Mouse (Mus musculus) right cerebral cortex, adult 2 months (tissue): ENCODE results near the gene C8b.

Source experiments
- DNase-seq, 2 experiments: peaks; one replicate each; pipeline ENCODE4 v3.0.0; 2021 to 2022; ENCODE audit warnings: low spot score in 2 of 2

C8b gene

GRCm38 (mm10) chr4:104766065-104766464 lies at the start of gene C8b:
C8b (plus strand) TSS chr4:104766317.
- DNase-seq, result no peak

DNA sequence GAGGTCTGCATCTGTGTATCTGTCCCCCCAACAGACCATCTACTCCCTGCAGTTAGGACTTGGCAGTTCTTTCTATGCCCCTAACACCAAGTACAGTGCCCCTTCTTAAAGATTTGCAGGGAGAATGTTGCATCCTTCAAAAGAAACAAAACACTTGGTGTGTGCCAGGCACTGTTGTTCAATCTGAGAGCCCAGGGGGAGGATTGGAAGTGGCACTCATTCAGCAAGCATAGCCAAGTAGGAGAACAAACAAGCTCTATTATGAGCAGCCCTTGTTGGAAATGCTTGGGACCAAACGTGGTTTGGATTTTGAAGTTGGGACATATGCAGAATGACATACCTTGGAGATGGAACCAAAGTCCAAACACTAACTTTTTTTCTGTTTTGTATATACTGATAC lies 49.6 kb upstream of the C8b start:
- no peak for DNase-seq

DNA sequence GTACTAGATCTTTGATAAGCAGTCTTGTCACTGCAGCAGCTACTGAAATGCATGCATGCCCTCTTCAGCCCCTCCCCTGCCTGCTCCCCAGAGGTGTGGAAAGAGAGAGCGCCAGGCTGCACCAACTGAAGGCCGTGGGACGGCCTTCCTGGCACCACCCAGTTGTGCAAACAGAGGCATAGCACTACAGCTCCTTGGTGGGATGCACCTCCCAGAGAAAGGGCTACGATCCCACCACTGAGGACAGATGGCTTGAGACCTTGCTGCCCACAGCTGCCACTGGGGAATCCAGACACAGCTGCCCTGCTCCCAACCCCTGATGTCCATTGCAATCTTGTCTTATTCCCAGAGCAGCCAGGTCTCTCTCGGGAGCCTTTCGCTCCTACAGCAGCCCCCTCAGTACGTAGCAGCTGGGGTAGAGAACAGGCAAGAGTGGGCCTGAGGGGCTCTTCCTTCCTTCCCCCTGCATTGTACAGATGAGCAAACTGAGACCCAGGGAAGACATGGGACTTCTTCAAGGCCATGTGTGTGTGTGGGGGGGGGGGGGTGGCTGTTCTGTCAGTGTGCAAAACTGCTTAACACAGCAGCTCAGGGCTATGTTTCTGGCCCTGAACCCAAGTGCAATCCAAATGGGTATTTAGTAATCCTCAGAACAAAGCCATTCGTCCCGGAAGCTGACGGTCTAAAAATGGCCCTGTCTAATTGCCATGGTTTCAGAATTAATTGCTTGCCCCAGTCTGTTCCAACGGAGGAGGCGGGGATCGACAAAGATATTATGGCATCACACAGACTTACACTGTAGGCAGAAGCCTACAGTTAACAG lies 46.9 kb upstream of the C8b start:
- peak in 1 of 2 experiments; percentile 53 for DNase-seq

DNA sequence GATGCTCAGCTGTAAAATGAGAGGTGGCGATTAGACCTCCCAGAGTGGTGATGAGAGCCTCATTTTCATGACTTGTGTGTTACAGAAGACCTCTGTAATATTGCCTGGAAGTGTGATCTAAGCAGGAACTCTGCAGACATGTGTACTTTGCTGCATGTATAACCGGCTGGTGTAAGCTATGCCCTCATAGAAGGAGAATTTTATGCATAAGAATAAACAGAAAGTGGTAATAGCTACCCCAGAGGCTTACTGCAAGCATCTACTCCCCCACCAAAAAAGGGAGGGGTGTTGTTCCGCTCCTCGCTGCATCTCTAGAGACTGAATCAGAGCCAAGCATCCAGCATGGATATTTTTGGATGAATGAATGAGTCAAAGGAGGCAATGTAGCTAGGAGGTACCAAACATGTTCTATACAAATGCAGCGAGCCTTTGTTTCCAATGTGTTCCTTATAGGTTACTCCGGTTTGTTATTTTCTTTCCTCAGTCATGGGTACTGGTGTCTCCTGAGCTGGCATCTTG lies 42.5 kb upstream of the C8b start:
- DNase-seq, result peak; percentile 58

GRCm38 (mm10) chr4:104724258-104724657 lies 41.9 kb upstream of the C8b start:
- DNase-seq, result no peak

DNA sequence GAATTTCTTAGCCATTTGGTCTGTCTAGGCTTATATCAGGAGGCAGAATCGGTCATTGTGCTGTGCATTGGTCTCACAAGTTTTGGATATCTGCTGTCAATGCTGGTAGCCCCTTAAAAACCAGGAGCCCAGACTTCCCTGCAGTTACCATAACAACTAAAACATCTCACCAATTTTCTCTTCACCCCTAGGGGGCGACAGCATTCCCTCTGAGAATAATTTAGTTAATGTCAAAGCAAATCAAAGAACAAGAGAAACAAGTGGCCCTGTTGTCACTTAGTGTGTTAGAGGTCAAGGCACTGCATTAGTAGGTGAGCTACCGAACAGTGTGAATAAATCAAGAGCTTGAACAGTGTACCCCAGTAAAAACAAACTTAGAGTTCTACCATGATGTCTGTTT lies 40.4 kb upstream of the C8b start:
- DNase-seq, result peak in 1 of 2 experiments; percentile 46

DNA sequence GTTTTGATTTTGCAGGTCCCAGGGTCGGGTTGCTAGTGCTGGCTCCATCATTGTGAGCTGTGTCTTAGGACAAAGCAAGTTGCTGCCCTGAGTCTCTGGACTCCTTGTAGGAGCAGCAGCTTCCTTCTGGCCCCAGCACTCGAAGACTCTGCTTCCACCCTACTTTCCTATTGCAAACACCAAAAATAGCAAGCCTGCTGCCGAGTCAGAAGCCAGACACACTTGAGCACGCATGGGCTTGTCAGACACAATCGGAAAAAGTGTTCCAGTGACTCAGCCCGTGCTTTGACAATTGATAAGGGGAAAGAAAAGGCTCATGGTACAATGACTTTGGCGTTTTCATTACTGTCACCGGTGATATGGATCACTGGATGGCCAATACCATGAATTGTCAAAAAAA lies 36.9 kb upstream of the C8b start:
- DNase-seq, result no peak

DNA sequence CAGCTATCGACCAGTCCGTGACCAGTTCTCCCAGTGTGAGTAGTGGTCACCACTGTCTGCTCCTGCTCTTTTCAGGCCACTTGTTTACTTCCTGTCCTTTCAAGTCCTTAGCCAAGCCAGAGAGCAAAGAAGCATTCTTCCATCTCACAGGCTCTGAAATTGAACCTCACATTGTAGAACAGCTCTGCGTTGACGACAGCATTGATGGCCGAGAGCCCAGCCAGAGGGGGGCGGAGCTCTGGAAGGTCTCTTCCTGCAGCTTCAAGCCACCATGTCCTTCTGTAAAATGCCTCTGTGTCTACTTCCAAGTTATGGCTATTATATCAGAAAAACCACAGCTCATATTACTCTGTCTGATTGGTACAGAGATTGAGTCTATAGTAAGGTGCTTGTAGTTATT lies 19.6 kb upstream of the C8b start:
- DNase-seq, result peak; percentile 22 to 23

GRCm38 (mm10) chr4:104754090-104754489 lies 12.0 kb upstream of the C8b start:
- DNase-seq, result peak; percentile 24 to 26

DNA sequence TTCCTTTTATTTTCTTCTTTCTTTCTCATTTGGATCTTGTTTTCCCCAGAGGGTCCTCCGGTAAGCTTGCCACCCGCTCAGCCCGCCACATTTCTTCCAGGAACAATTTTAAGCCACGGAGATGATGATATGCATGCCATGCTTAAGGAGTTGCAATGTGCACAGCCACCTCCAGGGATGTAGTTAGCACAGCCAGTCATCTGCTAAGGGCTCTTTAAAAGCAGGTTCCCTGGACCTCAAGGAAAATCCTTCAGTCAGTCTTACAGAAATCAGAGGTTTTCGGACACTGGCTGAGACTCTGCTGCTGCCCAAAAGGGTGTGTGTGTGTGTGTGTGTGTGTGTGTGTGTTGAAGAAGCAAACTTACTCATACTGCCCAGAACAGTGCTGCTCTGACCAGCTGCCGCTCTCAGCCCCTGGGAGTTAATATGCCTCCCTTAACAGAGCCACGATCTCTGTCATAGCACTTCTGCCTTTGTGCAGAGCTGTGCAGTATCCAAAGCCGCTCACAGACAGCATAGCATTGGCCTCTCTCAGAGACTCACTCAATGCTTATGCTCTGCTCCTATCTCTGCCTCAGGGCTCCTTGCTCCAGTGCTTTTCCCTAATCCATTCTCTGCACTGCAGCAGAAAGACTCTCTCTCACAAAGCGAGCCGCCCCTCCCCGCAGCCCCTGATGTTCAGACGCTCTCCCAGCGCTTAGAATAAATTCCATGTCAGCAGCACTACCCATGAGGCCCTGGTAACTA lies 5.1 kb upstream of the C8b start:
- peak; percentile 33 to 42 for DNase-seq

DNA sequence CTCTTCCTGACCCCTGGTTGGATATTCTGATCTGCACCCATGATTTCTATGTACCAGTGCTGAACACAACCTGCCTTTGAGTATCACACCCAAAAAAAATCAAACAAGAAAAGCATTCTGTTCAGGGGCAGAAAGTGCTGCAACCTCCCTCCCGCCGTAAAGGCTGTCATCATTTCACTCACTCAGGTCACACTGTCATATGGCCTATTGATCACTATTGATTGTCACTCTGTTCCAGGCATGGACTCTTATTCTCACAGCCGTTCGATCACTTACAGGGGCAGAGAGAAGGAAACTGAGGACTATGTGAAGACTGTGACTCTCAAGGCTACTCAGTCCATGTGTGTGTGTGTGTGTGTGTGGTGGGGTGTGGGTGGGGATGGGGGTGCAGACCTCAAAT lies 2.1 kb downstream of the C8b start:
- no peak for DNase-seq

DNA sequence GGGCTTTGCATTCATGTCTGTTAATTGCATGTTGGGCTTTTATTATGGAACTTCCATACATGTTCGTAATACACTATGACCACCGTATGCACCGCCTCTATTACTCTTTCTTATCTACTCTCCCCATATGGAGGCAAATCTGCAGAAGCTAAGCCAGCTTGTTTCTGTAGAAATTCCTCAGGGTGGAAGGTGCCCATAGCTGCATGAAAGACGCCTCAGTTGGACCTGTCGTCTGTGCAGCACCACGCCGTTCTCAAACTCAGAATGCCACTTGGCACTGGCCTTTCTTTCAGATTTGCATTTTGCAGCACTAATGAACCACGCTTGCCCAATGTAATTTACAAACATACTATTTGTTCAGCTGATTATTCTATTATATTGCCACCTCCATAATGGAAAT lies 3.5 kb downstream of the C8b start:
- DNase-seq, result no peak

DNA sequence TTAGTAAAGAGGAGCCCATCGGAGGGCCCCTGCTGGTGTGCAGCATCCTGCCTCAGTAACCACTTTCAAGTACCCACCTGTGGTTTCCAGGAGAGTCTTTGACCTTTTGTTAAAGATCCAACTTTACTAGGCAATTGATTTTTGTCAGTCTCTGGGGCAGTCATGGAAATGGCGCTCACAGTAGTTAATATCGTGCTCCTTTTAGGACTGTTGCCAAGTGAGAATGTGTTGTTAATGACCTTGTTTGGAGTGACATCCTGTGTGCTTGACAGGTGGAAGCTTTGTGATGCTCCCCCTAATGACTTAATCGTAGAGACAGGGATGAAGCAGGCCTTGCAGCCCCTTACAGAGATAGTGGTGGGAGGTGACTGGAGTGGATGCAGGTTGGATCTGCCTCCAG lies 4.2 kb downstream of the C8b start:
- no peak for DNase-seq

DNA sequence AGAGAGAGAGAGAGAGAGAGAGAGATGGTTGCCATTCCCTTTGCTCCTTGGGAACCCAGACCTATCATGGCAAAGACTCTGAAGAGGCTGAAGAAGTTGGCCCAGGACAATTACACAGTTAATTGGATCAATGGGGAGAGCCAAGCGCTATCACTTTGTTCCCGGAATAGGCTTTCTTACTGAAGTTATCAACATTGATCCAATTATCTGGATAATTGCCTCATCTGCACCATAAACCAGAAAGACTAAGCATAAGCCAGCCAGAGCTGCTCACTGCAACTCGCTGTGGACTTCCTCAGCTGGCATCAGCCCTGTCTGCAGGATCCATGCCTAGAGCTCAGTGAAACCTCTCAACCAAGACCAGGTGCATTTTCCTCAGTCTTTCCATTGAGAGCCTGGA lies 9.5 kb downstream of the C8b start:
- DNase-seq, result no peak

- no peak for DNase-seq
Observed at GRCm38 (mm10) chr4:104779460-104779859, 13.3 kb downstream of the C8b start.

GRCm38 (mm10) chr4:104781441-104781840 lies 15.3 kb downstream of the C8b start:
- no peak for DNase-seq

GRCm38 (mm10) chr4:104782346-104782745 lies 16.2 kb downstream of the C8b start:
- DNase-seq, result no peak

DNA sequence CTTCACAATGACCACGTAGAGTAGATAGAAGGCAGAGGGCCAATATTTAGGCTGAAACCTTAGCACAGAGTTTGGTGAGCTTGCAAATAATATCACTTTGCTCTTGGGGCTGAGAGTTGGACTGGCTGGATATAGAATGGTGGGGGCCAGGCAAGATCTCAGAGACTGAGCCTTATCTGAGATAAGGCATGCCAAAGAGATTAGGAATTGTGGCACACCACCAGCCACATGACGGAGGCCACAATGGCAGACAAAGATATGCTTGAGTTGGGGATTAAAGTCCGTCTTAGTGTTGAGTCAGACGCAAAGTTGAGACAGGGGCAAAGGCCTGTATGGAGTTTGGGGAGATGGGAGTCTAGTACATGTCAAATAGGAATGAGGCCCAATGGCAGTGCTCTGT lies 26.0 kb downstream of the C8b start:
- DNase-seq, result no peak

DNA sequence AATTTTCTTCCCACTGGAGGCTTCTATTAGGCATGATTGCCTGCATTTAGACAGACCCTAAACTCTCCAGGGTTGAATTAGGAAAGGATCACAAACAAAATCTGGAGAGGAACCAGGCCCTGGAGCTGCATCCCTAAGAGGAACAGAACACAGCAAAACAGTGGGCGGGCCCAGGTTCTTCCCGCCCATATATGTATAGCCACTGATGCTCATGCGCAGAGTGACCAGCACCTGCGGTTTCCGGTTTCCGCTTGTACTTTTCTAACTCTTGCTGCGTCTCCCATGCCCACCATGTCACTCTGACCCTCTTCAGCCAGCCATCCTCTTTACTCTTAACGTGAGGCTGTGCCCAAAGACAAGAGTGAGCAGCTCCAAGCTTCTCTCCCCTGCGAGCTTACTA lies 32.8 kb downstream of the C8b start:
- no peak for DNase-seq

DNA sequence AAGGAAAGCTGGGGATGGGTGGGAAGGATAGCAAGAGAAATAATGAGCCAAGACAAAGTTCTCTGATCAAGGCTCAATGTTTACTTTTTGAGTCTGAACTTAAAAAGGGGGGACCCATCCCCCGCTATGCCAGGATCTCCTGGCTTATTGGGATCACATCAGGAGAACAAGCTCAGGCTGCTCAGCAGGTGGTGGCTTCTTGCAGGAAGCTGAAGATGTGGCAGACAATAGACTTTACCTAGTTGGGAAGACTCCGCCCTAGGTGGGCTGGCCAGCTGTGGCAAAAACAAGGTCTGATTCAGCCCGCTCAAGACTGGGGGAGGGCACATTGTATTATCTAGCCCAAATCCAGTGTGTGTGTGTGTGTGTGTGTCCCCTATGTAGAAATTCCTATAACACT lies 35.5 kb downstream of the C8b start:
- DNase-seq, result no peak

DNA sequence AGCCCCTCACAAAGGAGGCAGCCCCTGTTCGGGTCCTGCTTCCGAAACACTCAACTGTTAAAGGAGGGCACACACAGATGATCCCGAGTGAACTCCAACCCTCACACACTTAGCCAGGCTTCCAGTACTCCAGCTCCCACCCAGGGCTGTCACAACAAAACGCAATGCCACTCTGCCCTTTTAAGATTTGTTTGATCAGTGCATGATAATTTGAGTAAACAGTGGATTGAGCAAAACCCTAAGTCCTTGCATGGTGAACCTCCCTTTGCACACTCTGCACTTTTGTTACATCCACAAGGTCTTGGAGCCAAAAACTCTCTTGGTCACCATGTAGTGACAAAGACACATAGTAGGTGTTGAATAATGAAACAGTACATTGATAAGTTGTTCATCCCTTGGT lies 38.0 kb downstream of the C8b start:
- DNase-seq, result no peak

- DNase-seq, result no peak
Observed at GRCm38 (mm10) chr4:104805414-104806257, 39.5 kb downstream of the C8b start.
